Comparison of ENCODE assay signal across 21 mouse cellular contexts in the genomic region with DNA sequence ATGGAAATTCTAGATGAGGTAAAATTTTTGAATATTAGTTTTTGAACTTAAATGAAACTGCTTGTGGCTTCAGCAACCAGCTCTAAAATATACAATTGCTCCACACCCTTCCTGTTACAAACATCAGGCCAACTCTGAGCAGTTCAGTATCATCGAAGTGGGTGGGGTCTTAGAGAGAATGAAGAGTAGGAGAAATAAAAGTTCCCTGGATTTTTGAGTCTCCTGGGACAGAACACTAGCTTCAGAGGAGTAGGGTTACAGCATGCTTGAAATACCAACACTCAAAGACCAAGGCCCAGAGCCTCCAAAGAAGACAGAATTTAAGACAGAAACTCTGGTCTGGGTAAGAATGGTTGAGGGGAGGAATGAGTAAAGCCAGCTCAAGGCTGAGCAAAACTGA. TPM values are rescaled to one million over a fixed set of nuclear protein-coding genes. Genes with fewer than 3 reads are reported as not detected.
"Had no signal": no experiment of that assay in that cellular context is flagged by ENCODE, and none has a peak within 500 bp of the region (broad histone marks: within the 10 kb centered on the region; RNA-seq: fewer than 3 reads in every experiment).

No protein-coding gene starts in this region.

- H3K4me2 ChIP-seq: kidney, embryonic 15.5 days; limb, embryonic 13.5 days; liver, embryonic 12.5 days; liver, embryonic 15.5 days; lung, embryonic 15.5 days; midbrain, embryonic 12.5 days had no signal

- ATAC-seq: liver, embryonic 12.5 days; midbrain, embryonic 16.5 days had no signal

- DNase-seq: kidney, adult 8-10 months; kidney, postnatal 10 days; kidney, postnatal 36 days; liver; lung, adult 18-20 months; lung, postnatal 14 days; thymus, adult 2 months; thymus, postnatal 14 days; thymus, postnatal 4 days had no signal

- H3K27ac ChIP-seq: kidney, embryonic 15.5 days; limb, embryonic 10.5 days; limb, embryonic 13.5 days; liver, embryonic 12.5 days; liver, embryonic 15.5 days; lung, embryonic 15.5 days; macrophage; midbrain, embryonic 12.5 days; stomach, postnatal 0 days had no signal

- H3K4me1 ChIP-seq: liver, embryonic 12.5 days; liver, embryonic 15.5 days; midbrain, embryonic 12.5 days had no signal

- H3K4me3 ChIP-seq: kidney, embryonic 15.5 days; limb, embryonic 10.5 days; limb, embryonic 13.5 days; liver, embryonic 12.5 days; liver, embryonic 15.5 days; lung, embryonic 15.5 days; midbrain, embryonic 12.5 days had no signal

- H3K9ac ChIP-seq: kidney, embryonic 15.5 days; limb, embryonic 13.5 days; liver, embryonic 12.5 days; liver, embryonic 15.5 days; lung, embryonic 15.5 days; midbrain, embryonic 12.5 days had no signal

- H3K9me3 ChIP-seq: kidney, embryonic 15.5 days; limb, embryonic 10.5 days; limb, embryonic 13.5 days; liver, embryonic 12.5 days; liver, embryonic 15.5 days; lung, embryonic 15.5 days; midbrain, embryonic 12.5 days had no signal

- H3K36me3 ChIP-seq: kidney, embryonic 15.5 days; limb, embryonic 13.5 days; liver, embryonic 12.5 days; liver, embryonic 15.5 days; lung, embryonic 15.5 days; midbrain, embryonic 12.5 days had no signal

- H3K27me3 ChIP-seq: liver, embryonic 15.5 days; lung, embryonic 15.5 days had no signal

RNA-seq across cellular contexts. Expression of a gene that starts 4.3 kb away (rescaled TPM):
- polyA plus RNA-seq: limb, embryonic 10.5 days; liver, embryonic 12.5 days; macrophage; midbrain, embryonic 12.5 days; midbrain, embryonic 16.5 days; neural tube, embryonic 11.5 days; neural tube, embryonic 14.5 days had no signal
